Mouse (Mus musculus) lung, adult 2 months (tissue): Measurements from ENCODE around the gene Vax2.

ENCODE experiments used
- CTCF ChIP-seq: fragments of 200-500 bp; IDR thresholded peaks from 2 replicates; pipeline ENCODE4 v1.5.1; 2011; ENCODE audit warnings: mild to moderate bottlenecking, low read length, control low read depth; ENCODE audit not compliant: insufficient read depth
- POLR2A ChIP-seq: fragments of 200-500 bp; IDR thresholded peaks from 2 replicates; pipeline ENCODE4 v1.6.1; 2011; ENCODE audit warnings: low read depth, mild to moderate bottlenecking, control low read depth, low read length, borderline replicate concordance; ENCODE audit errors: extremely low read depth

DNA sequence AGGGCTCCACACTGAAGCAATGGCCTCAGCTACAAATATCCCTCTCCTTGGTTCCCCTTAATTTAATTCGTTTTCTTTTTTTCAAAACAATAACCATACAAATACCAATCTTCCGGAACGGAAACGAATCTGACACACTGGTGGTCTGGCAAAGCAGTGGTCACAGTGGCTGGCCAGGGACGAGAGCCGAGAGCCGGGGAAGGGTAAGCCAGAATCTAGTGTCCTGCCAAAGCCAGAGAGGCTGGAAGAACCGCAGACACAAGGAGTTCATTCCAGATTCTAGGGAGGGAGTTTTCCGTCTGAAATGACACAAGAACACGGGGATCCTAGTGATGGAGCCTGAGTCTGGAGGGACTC is 7.4 kb upstream of the Vax2 start:
- TF ChIP-seq POLR2A (no peak), CTCF (no peak)
